Mouse (Mus musculus): ENCODE measurements at regions not wholly inside any gene's neighbourhood (a gene's known extent, or its start where the extent isn't known, plus 50 kb on each side); places are given as distances from the start of the nearest gene placed in this dataset.

GRCm38 (mm10) chr2:51240000-51240399 is 91.1 kb upstream of the Rnd3 start:
- DNase-seq (ENCODE audit: extremely low read depth, low read depth, low spot score) = no peak

- DNase-seq (ENCODE audit: extremely low read depth, low read depth, low spot score) = no peak
Measured at GRCm38 (mm10) chr2:51238992-51239391, 90.1 kb upstream of the Rnd3 start.

DNA sequence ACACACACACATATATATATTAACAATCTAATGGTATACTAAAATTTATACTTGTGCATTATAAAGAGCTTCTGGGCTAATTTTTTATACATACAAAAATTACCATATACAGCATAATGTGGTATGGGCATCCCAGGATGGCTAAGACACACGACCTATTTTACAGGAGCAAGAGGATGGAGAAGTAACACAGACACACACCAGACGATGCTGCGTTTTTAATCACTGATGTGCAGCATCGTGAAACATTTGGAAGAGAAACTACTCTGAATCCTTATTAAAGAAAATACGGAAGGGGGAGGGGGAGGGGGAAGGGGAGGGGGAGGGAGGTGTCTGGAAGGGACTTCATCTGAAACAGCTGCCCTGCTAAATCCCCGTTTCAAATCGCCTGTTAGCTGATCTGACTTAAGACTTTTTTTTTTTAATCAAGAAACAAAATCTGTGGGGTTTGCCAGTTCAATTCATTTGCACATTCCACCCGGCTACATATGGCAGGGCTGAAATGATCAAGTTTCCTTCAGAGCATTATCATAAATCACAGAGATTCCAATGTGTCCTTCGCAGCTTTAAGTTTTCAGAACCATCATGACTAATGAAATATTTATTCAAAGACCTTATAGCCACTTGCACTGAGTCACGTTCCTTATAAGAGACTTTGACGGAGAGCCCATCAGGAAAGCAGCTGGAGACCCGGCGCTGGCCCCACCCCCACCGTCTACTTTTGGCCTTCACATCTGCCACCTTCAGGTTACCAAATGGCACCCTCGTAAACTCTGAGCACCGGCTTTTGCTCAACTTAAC is 89.4 kb upstream of the Rnd3 start:
- no peak for DNase-seq (ENCODE audit: extremely low read depth, low read depth, low spot score)

GRCm38 (mm10) chr2:51237451-51237850 is 88.5 kb upstream of the Rnd3 start:
- no peak for DNase-seq (ENCODE audit: extremely low read depth, low read depth, low spot score)

DNA sequence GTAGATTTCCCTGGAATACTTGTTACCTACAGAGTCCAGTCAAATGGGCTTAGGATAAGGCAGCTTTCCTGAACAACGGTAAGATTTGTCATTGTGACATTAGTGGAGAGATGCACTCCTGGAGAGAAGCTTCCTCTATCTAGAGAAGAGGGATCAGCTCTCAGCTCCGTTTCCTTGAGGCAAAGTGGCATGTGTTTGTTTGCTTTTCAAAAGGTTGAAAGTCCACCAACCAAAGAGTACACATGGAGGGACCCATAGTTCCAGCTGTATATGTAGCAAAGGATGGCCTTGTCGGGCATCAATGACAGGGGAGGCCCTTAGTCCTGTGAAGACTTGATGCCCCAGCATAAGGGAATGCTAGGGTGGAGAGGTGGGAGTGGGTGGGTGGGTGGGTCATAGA is 87.9 kb upstream of the Rnd3 start:
- DNase-seq (ENCODE audit: extremely low read depth, low read depth, low spot score) = no peak

DNA sequence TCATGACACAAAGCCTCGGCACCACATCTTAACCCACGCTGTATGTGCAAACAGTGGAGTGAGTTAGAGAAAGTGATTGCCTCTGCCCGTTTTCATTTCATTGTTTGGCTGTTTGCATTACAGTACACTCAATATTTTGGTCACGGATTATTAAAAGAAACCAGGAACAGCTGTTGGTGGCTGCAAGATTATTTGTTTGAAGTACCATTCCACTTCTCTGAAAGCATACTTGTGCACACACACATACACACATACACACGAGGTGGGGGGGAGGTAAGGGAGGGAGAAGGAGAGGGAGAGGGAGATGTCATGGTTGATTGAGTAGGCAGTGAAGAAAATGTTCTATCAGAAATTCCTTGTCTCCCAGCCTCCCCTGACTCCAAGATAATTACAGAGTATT is 85.5 kb upstream of the Rnd3 start:
- no peak for DNase-seq (ENCODE audit: extremely low read depth, low read depth, low spot score)

DNA sequence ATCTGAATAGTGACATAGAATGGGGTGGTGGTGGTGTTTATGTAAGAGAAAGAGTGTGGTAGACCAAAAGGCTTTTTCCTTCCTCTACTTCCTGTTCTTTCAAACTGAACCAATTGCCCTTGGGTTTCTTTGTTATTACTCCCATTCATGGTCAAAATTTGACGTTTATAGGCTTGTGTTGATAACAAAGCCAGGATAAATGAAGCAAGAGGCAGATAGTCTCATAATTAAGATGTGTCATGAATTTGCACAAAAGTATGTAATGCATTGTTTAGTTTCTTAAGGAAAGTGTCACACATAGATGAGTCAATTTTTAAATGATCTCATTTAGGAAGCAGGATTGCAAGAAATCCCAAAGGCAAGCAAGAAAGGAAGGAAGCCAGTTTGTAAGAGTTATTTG is 73.9 kb upstream of the Rnd3 start:
- DNase-seq (ENCODE audit: extremely low read depth, low read depth, low spot score) = no peak

- no peak for DNase-seq (ENCODE audit: extremely low read depth, low read depth, low spot score)
Measured at GRCm38 (mm10) chr2:51219714-51220113, 70.8 kb upstream of the Rnd3 start.

GRCm38 (mm10) chr2:51207150-51208022 is 58.5 kb upstream of the Rnd3 start:
- DNase-seq (ENCODE audit: extremely low read depth, low read depth, low spot score) = no peak

DNA sequence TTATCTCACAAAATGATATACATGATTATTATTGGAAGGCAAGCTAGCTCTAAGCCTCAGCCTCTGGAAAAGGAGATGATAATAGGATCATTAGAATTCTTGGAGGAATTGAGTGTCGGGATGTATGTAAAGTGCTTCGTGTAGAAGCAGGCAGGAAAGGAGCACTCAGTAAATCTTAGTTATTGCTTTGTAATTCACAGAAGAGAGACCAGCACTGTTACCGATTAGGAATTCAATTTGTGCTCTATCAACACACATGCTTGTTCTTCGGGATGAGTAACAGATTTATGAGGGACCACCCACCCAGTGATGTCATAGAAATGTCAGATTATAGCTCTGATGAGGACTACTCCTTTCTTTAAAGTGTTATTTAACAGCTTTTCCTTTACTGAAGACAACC is 57.4 kb upstream of the Rnd3 start:
- no peak for DNase-seq (ENCODE audit: extremely low read depth, low read depth, low spot score)
